Mouse (Mus musculus): Measurements from ENCODE around the gene Ush2a. TPM values are rescaled to one million over a fixed set of nuclear protein-coding genes. Genes with fewer than 3 reads are reported as not detected.

The Ush2a gene
- polyA plus RNA-seq, 1 experiment from 2014 or later, result not detected

DNA sequence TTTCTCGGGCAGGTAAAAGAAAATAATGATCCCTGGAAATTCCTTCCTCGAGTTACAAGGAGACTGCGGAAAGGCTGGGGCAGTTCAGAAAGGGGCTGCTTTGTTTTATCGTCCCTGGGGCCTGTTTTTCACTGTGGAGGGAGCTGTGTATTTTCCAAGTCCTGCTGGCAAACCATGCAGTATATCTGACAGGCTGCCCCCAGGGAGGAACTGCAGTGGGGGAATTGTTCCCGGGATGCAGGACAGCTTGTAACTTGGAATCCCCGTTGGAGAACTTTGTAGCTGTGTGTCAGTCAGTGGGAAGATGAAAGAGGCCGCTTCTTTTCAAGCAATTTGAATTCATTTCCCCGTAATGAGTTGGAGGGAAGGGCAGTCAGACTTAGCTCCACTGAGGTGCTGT is 399.1 kb downstream of the Ush2a start:
- H3K4me2 ChIP-seq, result peak overlapping the region; percentile 52
- no peaks in the 10 kb centered on the region for H3K36me3 ChIP-seq (ENCODE audit: insufficient read depth)
- 0 out of 2 replicates have a peak, but pooled peaks cover 2% of the 10 kb centered on the region for H3K4me1 ChIP-seq (ENCODE audit: insufficient read depth)
- H3K4me3 ChIP-seq (ENCODE audit: low read depth, low read length), result peak overlapping the region; percentile 20; the same call in 1 of the 2 replicates
- no peaks in the 10 kb centered on the region for H3K9me3 ChIP-seq (ENCODE audit: low read depth, low read length)
- peak; percentile 52; the same call in 1 of the 2 replicates for ATAC-seq (ENCODE audit: insufficient read depth)
- 0 out of 2 replicates have a peak overlapping the region, but pooled peaks have one; percentile 10 for H3K9ac ChIP-seq
- no peaks in the 10 kb centered on the region for H3K27me3 ChIP-seq (ENCODE audit: insufficient read depth, low read length)
- WGBS, result 4% methylated on average over 8 of the region's 8 CpGs
- peak; percentile 26 for DNase-seq
- no peak for TF ChIP-seq CTCF (IDR thresholded peaks at IDR 0.05; ENCODE audit: low read depth)
- H3K27ac ChIP-seq (ENCODE audit: low read depth), result no peak overlapping the region

GRCm38 (mm10) chr1:188667460-188667859 is 405.6 kb downstream of the Ush2a start:
- H3K36me3 ChIP-seq (ENCODE audit: insufficient read depth), result no peaks in the 10 kb centered on the region

GRCm38 (mm10) chr1:188668513-188668912 is 406.7 kb downstream of the Ush2a start:
- H3K27me3 ChIP-seq (ENCODE audit: insufficient read depth, low read length), result no peaks in the 10 kb centered on the region
- H3K36me3 ChIP-seq (ENCODE audit: insufficient read depth), result no peaks in the 10 kb centered on the region
- H3K27ac ChIP-seq (ENCODE audit: low read depth), result no peak overlapping the region
- H3K4me2 ChIP-seq, result no peak overlapping the region
- 65% methylated on average over 12 of the region's 12 CpGs for WGBS
- DNase-seq, result peak; percentile 23
- no peak overlapping the region for H3K9ac ChIP-seq
- TF ChIP-seq CTCF (IDR thresholded peaks at IDR 0.05; ENCODE audit: low read depth), result no peak
- no peak overlapping the region for H3K4me3 ChIP-seq (ENCODE audit: low read depth, low read length)
- H3K4me1 ChIP-seq (ENCODE audit: insufficient read depth), result no peaks in the 10 kb centered on the region
- no peaks in the 10 kb centered on the region for H3K9me3 ChIP-seq (ENCODE audit: low read depth, low read length)
- ATAC-seq (ENCODE audit: insufficient read depth), result peak; percentile 47

More at GRCm38 (mm10) chr1:188667460-188667859, 405.6 kb downstream of the Ush2a start:
- DNase-seq (no peak), ATAC-seq (ENCODE audit: insufficient read depth) (no peak)
- Histone ChIP-seq H3K27me3 (ENCODE audit: insufficient read depth, low read length) (no peaks in the 10 kb centered on the region), H3K27ac (ENCODE audit: low read depth) (no peak overlapping the region), H3K4me1 (ENCODE audit: insufficient read depth) (no peaks in the 10 kb centered on the region), H3K4me3 (ENCODE audit: low read depth, low read length) (no peak overlapping the region), H3K9me3 (ENCODE audit: low read depth, low read length) (no peaks in the 10 kb centered on the region), H3K9ac (no peak overlapping the region), H3K4me2 (no peak overlapping the region)
- 62% methylated on average over 8 of the region's 8 CpGs for WGBS
- TF ChIP-seq CTCF (IDR thresholded peaks at IDR 0.05; ENCODE audit: low read depth), result no peak

GRCm38 (mm10) chr1:188672871-188673270 is 411.0 kb downstream of the Ush2a start:
- ATAC-seq (ENCODE audit: insufficient read depth) (no peak), DNase-seq (no peak)
- 90% methylated on average over 12 of the region's 12 CpGs for WGBS
- Histone ChIP-seq H3K27me3 (ENCODE audit: insufficient read depth, low read length) (no peaks in the 10 kb centered on the region), H3K9ac (no peak overlapping the region), H3K4me3 (ENCODE audit: low read depth, low read length) (no peak overlapping the region), H3K36me3 (ENCODE audit: insufficient read depth) (no peaks in the 10 kb centered on the region), H3K4me2 (no peak overlapping the region), H3K4me1 (ENCODE audit: insufficient read depth) (0 out of 2 replicates have a peak, but pooled peaks cover 5% of the 10 kb centered on the region), H3K27ac (ENCODE audit: low read depth) (no peak overlapping the region), H3K9me3 (ENCODE audit: low read depth, low read length) (no peaks in the 10 kb centered on the region)
- TF ChIP-seq CTCF (IDR thresholded peaks at IDR 0.05; ENCODE audit: low read depth), result no peak

GRCm38 (mm10) chr1:188674640-188675510 is 413.1 kb downstream of the Ush2a start:
- peak overlapping the region; percentile 66; the same call in 1 of the 2 replicates for H3K27ac ChIP-seq (ENCODE audit: low read depth)
- H3K4me2 ChIP-seq, result no peak overlapping the region
- H3K27me3 ChIP-seq (ENCODE audit: insufficient read depth, low read length), result no peaks in the 10 kb centered on the region
- 36% methylated on average over 8 of the region's 8 CpGs for WGBS
- DNase-seq (peak; percentile 77), ATAC-seq (ENCODE audit: insufficient read depth) (peak; percentile 83)
- no peaks in the 10 kb centered on the region for H3K9me3 ChIP-seq (ENCODE audit: low read depth, low read length)
- no peak overlapping the region for H3K9ac ChIP-seq
- no peak for TF ChIP-seq CTCF (IDR thresholded peaks at IDR 0.05; ENCODE audit: low read depth)
- H3K36me3 ChIP-seq (ENCODE audit: insufficient read depth), result no peaks in the 10 kb centered on the region
- H3K4me3 ChIP-seq (ENCODE audit: low read depth, low read length), result no peak overlapping the region
- H3K4me1 ChIP-seq (ENCODE audit: insufficient read depth), result 0 out of 2 replicates have a peak, but pooled peaks cover 5% of the 10 kb centered on the region

DNA sequence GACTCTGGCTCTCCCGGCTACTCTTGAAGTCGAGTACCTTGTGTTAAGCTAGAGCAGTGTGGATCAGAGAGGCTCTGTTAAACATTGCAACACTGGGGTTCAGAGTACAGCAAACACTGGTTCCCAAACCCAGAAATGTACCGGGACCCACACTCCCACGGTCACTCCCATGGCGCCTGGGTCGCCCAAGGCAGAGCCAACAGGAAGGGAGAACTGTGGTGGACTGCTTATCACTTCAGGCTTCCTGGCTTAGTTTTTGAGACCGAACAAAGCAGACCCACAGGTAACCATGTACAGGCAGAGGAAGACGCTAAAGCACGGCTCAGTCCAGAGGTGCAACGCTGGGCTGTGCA is 413.7 kb downstream of the Ush2a start:
- TF ChIP-seq CTCF (IDR thresholded peaks at IDR 0.05; ENCODE audit: low read depth), result no peak
- Histone ChIP-seq H3K27ac (ENCODE audit: low read depth) (peak overlapping the region; percentile 66; the same call in 1 of the 2 replicates), H3K4me3 (ENCODE audit: low read depth, low read length) (no peak overlapping the region), H3K4me2 (no peak overlapping the region), H3K36me3 (ENCODE audit: insufficient read depth) (no peaks in the 10 kb centered on the region), H3K27me3 (ENCODE audit: insufficient read depth, low read length) (no peaks in the 10 kb centered on the region), H3K9me3 (ENCODE audit: low read depth, low read length) (no peaks in the 10 kb centered on the region), H3K9ac (no peak overlapping the region), H3K4me1 (ENCODE audit: insufficient read depth) (0 out of 2 replicates have a peak, but pooled peaks cover 5% of the 10 kb centered on the region)
- WGBS, result 69% methylated on average over 10 of the region's 10 CpGs
- DNase-seq (no peak), ATAC-seq (ENCODE audit: insufficient read depth) (no peak)

GRCm38 (mm10) chr1:188678189-188678588 is 416.4 kb downstream of the Ush2a start:
- Histone ChIP-seq H3K4me1 (ENCODE audit: insufficient read depth) (0 out of 2 replicates have a peak, but pooled peaks cover 5% of the 10 kb centered on the region), H3K4me2 (no peak overlapping the region), H3K9ac (no peak overlapping the region), H3K27ac (ENCODE audit: low read depth) (no peak overlapping the region), H3K9me3 (ENCODE audit: low read depth, low read length) (no peaks in the 10 kb centered on the region), H3K36me3 (ENCODE audit: insufficient read depth) (no peaks in the 10 kb centered on the region), H3K4me3 (ENCODE audit: low read depth, low read length) (no peak overlapping the region), H3K27me3 (ENCODE audit: insufficient read depth, low read length) (no peaks in the 10 kb centered on the region)
- peak; percentile 18 for DNase-seq
- WGBS, result 54% methylated on average over 8 of the region's 8 CpGs
- no peak for ATAC-seq (ENCODE audit: insufficient read depth)
- peak; percentile 5; the same call in 1 of the 2 replicates for TF ChIP-seq CTCF (IDR thresholded peaks at IDR 0.05; ENCODE audit: low read depth)

Measured in lung, embryonic 14.5 days (tissue).